Mouse (Mus musculus) kidney, embryonic 14.5 days (tissue): ENCODE data around the gene Cbfa2t2. TPM values are rescaled to one million over a fixed set of nuclear protein-coding genes. Genes with fewer than 3 reads are reported as not detected.

Experiments used
- ATAC-seq: fragments of 200-750 bp; cut with Nextera tagmentation; 2 replicates; pipeline ENCODE4 v1.8.0; 2017; ENCODE audit warnings: moderate number of reproducible peaks, mild to moderate bottlenecking, moderate TSS enrichment, moderate library complexity; ENCODE audit not compliant: low FRiP score, low TSS enrichment
- H3K27ac ChIP-seq: fragments of 300-500 bp; sonication (generic); 2 replicates; pipeline ENCODE4 v1.5.1; 2014; ENCODE audit warnings: low read depth, mild to moderate bottlenecking, low read length, moderate library complexity, mixed read lengths
- H3K27me3 ChIP-seq: fragments of 300-500 bp; sonication (generic); 2 replicates; pipeline ENCODE4 v1.6.1; 2014; ENCODE audit warnings: mild to moderate bottlenecking, low read length; ENCODE audit not compliant: control insufficient read depth, insufficient read depth
- H3K36me3 ChIP-seq: fragments of 300-500 bp; sonication (generic); 2 replicates; pipeline ENCODE4 v1.6.1; 2014; ENCODE audit warnings: low read length, mixed read lengths; ENCODE audit not compliant: control insufficient read depth, insufficient read depth
- H3K4me1 ChIP-seq: fragments of 300-500 bp; sonication (generic); 2 replicates; pipeline ENCODE4 v1.6.1; 2014; ENCODE audit warnings: low read length, mixed read lengths; ENCODE audit not compliant: control insufficient read depth, insufficient read depth
- H3K4me2 ChIP-seq: fragments of 300-500 bp; sonication (generic); replicated peaks from 2 replicates; pipeline ENCODE4 v1.6.1; 2014; ENCODE audit warnings: low read depth, mild to moderate bottlenecking, low read length
- H3K4me3 ChIP-seq: fragments of 300-500 bp; sonication (generic); 2 replicates; pipeline ENCODE4 v1.5.1; 2014; ENCODE audit warnings: mild to moderate bottlenecking, low read length
- H3K9ac ChIP-seq: fragments of 300-500 bp; sonication (generic); 2 replicates; pipeline ENCODE4 v1.6.1; 2014; ENCODE audit warnings: low read depth, mild to moderate bottlenecking, low read length, moderate library complexity
- H3K9me3 ChIP-seq: fragments of 300-500 bp; sonication (generic); 2 replicates; pipeline ENCODE4 v1.6.1; 2016; ENCODE audit warnings: low read length; ENCODE audit not compliant: control insufficient read depth
- WGBS: fragments of 180-500 bp; shearing (Covaris S2); extraction: QIAGEN DNeasy Blood & Tissue Kit; methylation state at CpG from one replicate; pipeline ENCODE4 v1.1.7; 2014; 5-methylcytosine and 5-hydroxymethylcytosine counted together
- polyA plus RNA-seq: library from polyadenylated mRNA; unstranded; fragments of >200 nt; fragmentation: Nextera tagmentation; extraction: Ambion mirVana; gene quantifications from 2 replicates; pipeline ENCODE4 v1.2.1, GENCODE M21; 2014

The Cbfa2t2 gene
- polyA plus RNA-seq, 1 experiment from 2014 or later = 44.4 TPM

- Histone ChIP-seq H3K9ac (no peak overlapping the region), H3K9me3 (peaks cover 5% of the 10 kb centered on the region; the same call in 1 of the 2 replicates), H3K27me3 (no peaks in the 10 kb centered on the region), H3K36me3 (no peaks in the 10 kb centered on the region), H3K4me1 (peaks cover 5% of the 10 kb centered on the region; the same call in 1 of the 2 replicates), H3K4me3 (no peak overlapping the region), H3K4me2 (no peak overlapping the region), H3K27ac (no peak overlapping the region)
- peak; percentile 53 for ATAC-seq
- 36% methylated on average over 7 of the region's 7 CpGs for WGBS
These were observed 15.1 kb upstream of the Cbfa2t2 start for GRCm38 (mm10) chr2:154420942-154421731.

DNA sequence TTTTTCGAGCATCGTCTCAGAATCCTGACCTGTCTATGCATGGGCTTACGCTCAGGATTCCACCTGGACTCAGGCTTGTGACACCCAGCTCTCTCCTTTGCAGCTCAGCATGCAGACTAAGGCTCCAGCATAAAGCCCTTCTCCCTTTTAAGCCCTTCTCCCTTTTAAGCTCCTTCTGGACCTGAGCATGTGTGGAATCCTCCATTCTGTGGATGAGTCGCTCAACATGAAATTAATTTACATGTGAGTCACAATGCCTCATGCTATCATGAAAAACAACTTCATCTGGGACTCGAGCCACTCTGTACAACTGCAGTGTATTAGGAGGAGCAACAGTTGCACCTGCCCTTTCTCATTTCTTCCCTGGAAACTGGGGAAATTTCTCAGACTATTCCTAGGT lies 14.1 kb upstream of the Cbfa2t2 start:
- H3K4me3 ChIP-seq = no peak overlapping the region
- WGBS = 83% methylated on average over 5 of the region's 5 CpGs
- H3K36me3 ChIP-seq = no peaks in the 10 kb centered on the region
- no peak overlapping the region for H3K9ac ChIP-seq
- peaks cover 5% of the 10 kb centered on the region; the same call in 1 of the 2 replicates for H3K4me1 ChIP-seq
- H3K27ac ChIP-seq = no peak overlapping the region
- H3K4me2 ChIP-seq = no peak overlapping the region
- ATAC-seq = no peak
- peaks cover 5% of the 10 kb centered on the region; the same call in 1 of the 2 replicates for H3K9me3 ChIP-seq
- no peaks in the 10 kb centered on the region for H3K27me3 ChIP-seq

GRCm38 (mm10) chr2:154423548-154423947 lies 12.7 kb upstream of the Cbfa2t2 start:
- 86% methylated on average over 2 of the region's 2 CpGs for WGBS
- ATAC-seq = no peak
- no peak overlapping the region for H3K4me3 ChIP-seq
- peaks cover 9% of the 10 kb centered on the region for H3K4me1 ChIP-seq
- peaks cover 5% of the 10 kb centered on the region; the same call in 1 of the 2 replicates for H3K9me3 ChIP-seq
- no peaks in the 10 kb centered on the region for H3K36me3 ChIP-seq
- no peak overlapping the region for H3K9ac ChIP-seq
- no peak overlapping the region for H3K4me2 ChIP-seq
- H3K27ac ChIP-seq = no peak overlapping the region
- H3K27me3 ChIP-seq = no peaks in the 10 kb centered on the region

- Histone ChIP-seq H3K27ac (no peak overlapping the region), H3K9ac (no peak overlapping the region), H3K9me3 (peaks cover 5% of the 10 kb centered on the region; the same call in 1 of the 2 replicates), H3K4me3 (no peak overlapping the region), H3K27me3 (no peaks in the 10 kb centered on the region), H3K4me1 (peaks cover 9% of the 10 kb centered on the region), H3K36me3 (no peaks in the 10 kb centered on the region), H3K4me2 (no peak overlapping the region)
- WGBS = 84% methylated on average over 3 of the region's 3 CpGs
- ATAC-seq = no peak
These were observed 10.8 kb upstream of the Cbfa2t2 start for GRCm38 (mm10) chr2:154425522-154425921.

- peak overlapping the region; percentile 56 for H3K9ac ChIP-seq
- peaks cover 5% of the 10 kb centered on the region; the same call in 1 of the 2 replicates for H3K9me3 ChIP-seq
- H3K27me3 ChIP-seq = no peaks in the 10 kb centered on the region
- peaks cover 7% of the 10 kb centered on the region for H3K4me1 ChIP-seq
- H3K4me2 ChIP-seq = peak overlapping the region; percentile 62
- H3K36me3 ChIP-seq = no peaks in the 10 kb centered on the region
- WGBS = 3% methylated on average over 22 of the region's 25 CpGs
- H3K4me3 ChIP-seq = peak overlapping the region; percentile 39
- no peak overlapping the region for H3K27ac ChIP-seq
- peak; percentile 38 for ATAC-seq
These were observed 9.9 kb upstream of the Cbfa2t2 start for GRCm38 (mm10) chr2:154426188-154426904.

DNA sequence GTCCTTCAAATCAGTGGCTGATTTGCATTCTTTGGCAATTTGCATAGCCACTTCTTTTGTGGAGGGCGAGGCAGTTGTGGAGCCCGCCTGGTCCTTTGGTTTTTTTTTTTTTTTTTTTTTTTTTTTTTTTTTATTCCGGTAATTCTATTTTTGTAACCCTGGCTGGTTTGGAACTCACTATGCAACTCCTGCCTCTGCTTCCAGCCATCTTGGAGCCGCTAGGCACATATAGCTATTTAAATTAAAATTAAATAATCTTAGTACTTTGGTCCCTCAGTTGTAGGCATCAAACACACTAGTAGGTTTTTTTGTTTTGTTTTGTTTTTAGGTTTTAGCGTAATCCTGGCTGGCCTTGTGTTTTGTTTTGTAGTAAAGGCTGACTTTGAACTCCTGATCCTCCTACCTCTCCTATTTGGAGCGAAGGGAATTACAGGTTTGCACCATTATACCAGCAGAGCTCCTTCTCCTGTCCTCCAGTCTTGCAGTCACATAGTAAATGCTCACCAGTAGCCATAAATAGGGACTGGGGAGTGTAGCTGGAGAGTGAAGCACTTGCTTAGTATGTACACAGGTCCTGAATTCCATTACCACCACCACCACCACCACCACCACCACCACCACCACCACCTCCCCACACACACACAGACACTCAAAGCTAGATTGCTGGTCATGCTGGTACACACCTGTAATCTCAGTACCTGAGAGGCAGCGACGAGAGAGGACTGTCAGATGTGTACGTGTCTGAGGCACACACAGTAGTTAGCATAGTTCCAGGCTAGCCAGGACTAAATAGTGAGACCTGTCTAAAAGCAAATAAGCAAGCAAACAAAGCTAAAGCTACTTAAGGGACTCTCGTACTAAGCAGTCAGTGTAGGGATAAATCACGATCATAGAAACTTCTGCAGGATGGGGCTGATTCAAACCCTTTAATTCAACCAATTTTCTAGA lies 9.1 kb upstream of the Cbfa2t2 start:
- peaks cover 4% of the 10 kb centered on the region; the same call in 1 of the 2 replicates for H3K4me1 ChIP-seq
- no peak for ATAC-seq
- peaks cover 5% of the 10 kb centered on the region; the same call in 1 of the 2 replicates for H3K9me3 ChIP-seq
- peak overlapping the region; percentile 62 for H3K4me2 ChIP-seq
- H3K36me3 ChIP-seq = no peaks in the 10 kb centered on the region
- H3K4me3 ChIP-seq = peak overlapping the region; percentile 39
- H3K9ac ChIP-seq = peak overlapping the region; percentile 56
- H3K27ac ChIP-seq = peak overlapping the region; percentile 49
- 39% methylated on average over 11 of the region's 11 CpGs for WGBS
- H3K27me3 ChIP-seq = no peaks in the 10 kb centered on the region

- WGBS = 12% methylated on average over 17 of the region's 17 CpGs
- H3K27ac ChIP-seq = peak overlapping the region; percentile 49
- H3K4me2 ChIP-seq = peak overlapping the region; percentile 15
- peaks cover 5% of the 10 kb centered on the region; the same call in 1 of the 2 replicates for H3K9me3 ChIP-seq
- H3K4me3 ChIP-seq = peak overlapping the region; percentile 1; the same call in 1 of the 2 replicates
- no peaks in the 10 kb centered on the region for H3K36me3 ChIP-seq
- 0 out of 2 replicates have a peak overlapping the region, but pooled peaks have one; percentile 12 for H3K9ac ChIP-seq
- peaks cover 4% of the 10 kb centered on the region; the same call in 1 of the 2 replicates for H3K4me1 ChIP-seq
- peak; percentile 58 for ATAC-seq
- no peaks in the 10 kb centered on the region for H3K27me3 ChIP-seq
These were observed 8.4 kb upstream of the Cbfa2t2 start for GRCm38 (mm10) chr2:154427853-154428360.

- Histone ChIP-seq H3K36me3 (no peaks in the 10 kb centered on the region), H3K27ac (no peak overlapping the region), H3K27me3 (no peaks in the 10 kb centered on the region), H3K4me2 (no peak overlapping the region), H3K9ac (no peak overlapping the region), H3K9me3 (peaks cover 2% of the 10 kb centered on the region; the same call in 1 of the 2 replicates), H3K4me3 (no peak overlapping the region), H3K4me1 (peaks cover 4% of the 10 kb centered on the region; the same call in 1 of the 2 replicates)
- WGBS = 96% methylated on average over 2 of the region's 2 CpGs
- ATAC-seq = no peak
These were observed 5.7 kb upstream of the Cbfa2t2 start for GRCm38 (mm10) chr2:154430566-154430965.
